Mouse (Mus musculus): ENCODE data around the gene Rab3gap1.
"Not testable (repeated sequence)": the region's sequence is repeated elsewhere in the genome, so short reads cannot be mapped to it uniquely, and the experiment has no call there.

GRCm38 (mm10) chr1:127954198-127954597, 85.6 kb downstream of the Rab3gap1 start:
- TF ChIP-seq POLR2A (IDR thresholded peaks at IDR 0.05; ENCODE audit: control insufficient read depth, extremely low read depth, insufficient read depth, low read length, poor library complexity); CTCF (IDR thresholded peaks at IDR 0.05; ENCODE audit: borderline replicate concordance, control insufficient read depth, extremely low read depth, insufficient read depth, low read length, poor library complexity): not testable (repeated sequence)

Measured in thymus, adult 2 months (tissue).